Mouse (Mus musculus) right cerebral cortex, postnatal 4 days (tissue): ENCODE data around the gene Hsh2d.

ENCODE experiments used
- DNase-seq: peaks from one replicate; pipeline ENCODE4 v3.0.0-alpha.2; 2022

Hsh2d gene

DNA sequence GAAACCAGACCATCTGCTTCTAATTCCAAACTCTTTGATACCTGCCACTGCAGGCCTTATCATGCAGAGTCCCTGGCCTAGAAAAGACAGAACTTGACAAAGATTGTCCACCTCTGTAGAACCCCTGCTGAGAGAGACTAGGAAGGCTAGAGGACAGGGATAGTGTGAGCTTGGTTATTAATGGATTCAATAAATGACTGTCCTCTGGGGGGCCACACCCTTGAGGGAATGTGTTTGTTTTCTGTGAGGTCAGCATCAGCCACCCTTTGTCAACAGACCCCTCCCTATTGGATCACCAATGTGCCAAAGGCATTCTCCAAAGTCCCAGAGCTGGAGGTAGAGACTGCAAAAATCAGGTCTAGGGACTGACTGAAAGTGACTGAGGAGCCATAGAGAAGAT, 2.6 kb downstream of the Hsh2d start:
- no peak for DNase-seq

DNA sequence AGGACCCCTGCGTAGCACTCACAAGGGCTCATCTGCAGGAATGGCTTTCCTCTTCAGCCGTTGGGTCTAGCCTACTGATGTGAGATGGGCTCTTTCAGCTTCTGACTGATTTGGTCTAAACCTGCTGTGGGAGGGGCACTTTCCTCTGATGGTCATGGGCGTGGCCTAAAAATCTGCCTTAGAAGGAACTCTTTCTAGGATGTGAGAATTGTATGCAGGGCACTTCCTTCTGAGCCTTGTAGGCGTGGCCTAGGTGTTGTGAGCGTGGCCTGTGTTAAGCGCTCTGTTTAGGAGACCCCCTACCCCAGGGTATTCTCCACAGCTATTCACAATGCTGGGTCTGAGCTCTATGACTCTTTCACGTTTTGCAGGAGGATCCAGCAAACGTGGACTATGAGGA, 8.6 kb downstream of the Hsh2d start:
- DNase-seq = no peak

DNA sequence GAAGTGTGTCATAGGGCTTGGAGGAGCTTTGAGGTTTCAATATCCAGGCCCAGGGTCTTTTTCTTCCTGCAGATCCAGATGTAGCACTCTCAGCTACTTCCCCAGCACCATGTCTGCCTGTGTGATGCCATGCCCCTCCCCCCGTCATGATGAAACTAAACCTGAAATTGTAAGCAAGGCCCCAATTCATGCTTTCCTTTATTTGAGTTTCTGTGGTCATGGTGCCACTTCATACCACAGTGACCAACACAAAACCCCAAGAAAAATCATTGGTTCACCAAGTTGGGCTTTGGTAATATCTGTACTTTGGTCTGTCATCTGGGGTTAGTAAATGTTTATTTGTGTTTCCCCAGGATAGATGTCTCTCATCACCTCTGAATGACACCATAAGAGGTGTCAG, 19.1 kb downstream of the Hsh2d start:
- DNase-seq = no peak

- DNase-seq = no peak
These were observed 20.8 kb downstream of the Hsh2d start for GRCm38 (mm10) chr8:72210222-72210621.

DNA sequence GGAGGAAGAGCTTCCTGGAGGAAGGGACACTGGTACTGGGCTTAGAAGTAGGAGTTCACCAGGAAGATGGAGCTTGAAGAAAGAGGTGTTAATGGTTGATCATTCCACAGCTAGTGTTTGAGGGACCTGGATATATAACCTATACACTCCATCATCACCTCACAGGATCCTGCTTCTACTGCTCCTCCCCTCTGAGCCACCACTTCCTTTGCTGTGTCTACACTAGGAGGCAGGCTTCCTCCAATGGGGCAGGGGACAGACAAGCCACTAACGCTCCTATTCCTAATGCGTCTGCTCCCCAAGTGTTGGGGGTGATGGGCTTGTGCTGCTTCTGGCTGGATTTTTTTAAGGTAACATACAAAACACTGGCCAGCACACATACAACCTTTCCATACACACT, 21.3 kb downstream of the Hsh2d start:
- DNase-seq = no peak

DNA sequence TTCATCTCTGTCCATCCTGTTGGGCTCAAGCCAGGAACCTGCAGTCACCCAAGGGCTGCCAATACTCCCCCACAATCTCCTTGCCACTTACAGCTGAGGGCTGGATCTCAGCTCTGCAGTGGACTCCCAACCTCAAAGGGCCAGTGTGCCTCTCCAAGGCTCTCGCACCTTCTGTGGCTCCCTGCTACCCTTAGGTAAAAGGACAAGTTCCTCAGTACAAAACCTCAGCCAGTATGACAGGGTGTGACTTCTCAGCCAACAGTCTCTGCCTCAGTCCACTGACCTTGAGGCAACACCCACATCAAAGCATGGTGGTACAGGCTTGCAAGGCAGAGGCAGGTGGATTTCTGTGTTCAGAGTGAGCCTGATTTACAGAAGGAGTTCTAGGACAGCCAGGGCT, 22.4 kb downstream of the Hsh2d start:
- no peak for DNase-seq

DNA sequence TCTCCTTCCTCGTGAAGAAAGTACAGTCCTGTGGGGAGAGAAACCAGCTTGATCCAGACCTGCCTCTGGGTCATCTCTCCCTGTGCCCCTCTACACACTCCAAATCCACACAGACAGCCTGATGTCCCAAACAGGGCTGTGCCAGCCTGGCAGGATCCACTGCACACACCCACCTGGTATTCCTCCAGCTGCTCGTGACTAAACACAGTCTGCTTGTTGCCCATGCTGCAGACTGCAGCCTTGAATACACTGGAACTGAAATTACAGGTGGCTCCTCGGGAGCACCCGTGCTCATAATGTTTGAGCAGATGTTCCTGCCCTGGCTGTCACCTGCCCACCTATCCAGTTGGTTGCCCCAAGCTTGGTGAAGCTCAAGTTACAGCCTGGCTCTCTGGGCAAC, 23.3 kb downstream of the Hsh2d start, which contains the start of gene Cib3:
Gene Cib3 (minus strand): TSS at position 87 of the 400 bp plus-strand sequence.
- no peak for DNase-seq

DNA sequence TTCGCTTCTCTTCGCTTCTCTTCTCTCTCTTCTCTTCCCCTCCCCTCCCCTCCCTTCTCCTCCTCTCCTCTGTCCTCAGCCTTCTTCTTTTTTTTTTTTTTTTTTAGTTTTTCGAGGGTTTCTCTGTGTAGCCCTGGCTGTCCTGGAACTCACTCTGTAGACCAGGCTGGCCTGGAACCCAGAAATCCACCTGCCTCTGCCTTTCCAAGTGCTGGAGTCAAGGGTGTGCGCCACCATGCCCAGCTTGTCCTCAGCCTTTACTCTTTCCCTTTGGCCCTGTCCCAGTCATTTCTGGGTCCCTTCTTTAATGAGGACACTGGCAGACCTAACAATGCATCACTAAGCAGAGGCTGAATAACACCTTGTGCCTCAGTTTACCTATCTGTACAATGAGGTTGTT, 24.1 kb downstream of the Hsh2d start, which contains the start of gene Gm11034:
Gene Gm11034 (minus strand): TSS at position 101 of the 400 bp plus-strand sequence.
- DNase-seq = no peak

DNA sequence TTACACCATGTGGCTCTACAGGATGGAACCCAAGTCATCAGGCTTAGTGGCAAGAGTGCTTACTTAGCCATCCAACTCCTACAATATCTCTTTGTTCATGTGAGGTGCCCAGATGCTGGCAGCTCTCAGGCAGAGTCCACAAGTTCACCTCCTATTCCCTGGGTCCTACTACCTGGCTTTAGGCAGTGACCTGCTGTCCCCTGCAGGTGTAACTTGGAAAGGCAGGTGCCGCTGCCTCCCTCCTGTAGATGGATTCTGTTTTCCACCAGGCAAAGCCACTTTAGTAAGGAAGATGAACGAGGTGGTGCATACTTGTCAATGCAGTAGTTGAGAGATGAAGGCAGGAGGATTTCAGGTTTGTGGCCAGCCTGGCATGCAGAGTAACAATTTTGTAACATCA, 25.6 kb downstream of the Hsh2d start:
- no peak for DNase-seq

- no peak for DNase-seq
These were observed 26.4 kb downstream of the Hsh2d start for GRCm38 (mm10) chr8:72215871-72216270.

DNA sequence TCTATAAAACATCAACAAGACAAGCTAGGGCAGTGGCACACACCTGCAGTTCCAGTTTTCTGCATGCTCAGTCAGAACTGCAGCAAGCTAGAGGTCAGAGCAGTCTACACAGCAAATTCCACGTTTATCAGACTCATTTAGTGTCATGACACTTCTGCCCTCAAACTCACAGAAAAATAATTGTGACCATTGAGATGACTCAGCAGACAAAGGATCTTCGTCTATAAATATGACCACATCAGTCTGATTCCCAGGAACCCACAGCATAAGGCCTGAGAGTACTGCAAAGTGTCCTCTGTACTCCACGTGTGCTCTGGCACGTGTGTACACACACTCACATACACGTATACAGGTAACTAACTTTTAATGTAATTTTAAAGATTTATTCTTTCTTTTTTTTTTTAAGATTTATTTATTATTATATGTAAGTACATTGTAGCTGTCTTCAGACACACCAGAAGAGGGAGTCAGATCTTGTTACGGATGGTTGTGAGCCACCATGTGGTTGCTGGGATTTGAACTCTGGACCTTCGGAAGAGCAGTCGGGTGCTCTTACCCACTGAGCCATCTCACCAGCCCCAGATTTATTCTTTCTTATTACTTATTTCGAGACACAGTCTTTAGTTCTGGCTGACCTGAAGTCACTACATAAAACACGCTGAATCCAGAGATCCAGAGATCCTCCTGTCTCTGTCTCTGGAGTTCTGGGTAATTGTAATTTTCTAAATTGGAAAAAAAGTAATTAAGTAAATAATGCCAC, 29.5 kb downstream of the Hsh2d start:
- no peak for DNase-seq

DNA sequence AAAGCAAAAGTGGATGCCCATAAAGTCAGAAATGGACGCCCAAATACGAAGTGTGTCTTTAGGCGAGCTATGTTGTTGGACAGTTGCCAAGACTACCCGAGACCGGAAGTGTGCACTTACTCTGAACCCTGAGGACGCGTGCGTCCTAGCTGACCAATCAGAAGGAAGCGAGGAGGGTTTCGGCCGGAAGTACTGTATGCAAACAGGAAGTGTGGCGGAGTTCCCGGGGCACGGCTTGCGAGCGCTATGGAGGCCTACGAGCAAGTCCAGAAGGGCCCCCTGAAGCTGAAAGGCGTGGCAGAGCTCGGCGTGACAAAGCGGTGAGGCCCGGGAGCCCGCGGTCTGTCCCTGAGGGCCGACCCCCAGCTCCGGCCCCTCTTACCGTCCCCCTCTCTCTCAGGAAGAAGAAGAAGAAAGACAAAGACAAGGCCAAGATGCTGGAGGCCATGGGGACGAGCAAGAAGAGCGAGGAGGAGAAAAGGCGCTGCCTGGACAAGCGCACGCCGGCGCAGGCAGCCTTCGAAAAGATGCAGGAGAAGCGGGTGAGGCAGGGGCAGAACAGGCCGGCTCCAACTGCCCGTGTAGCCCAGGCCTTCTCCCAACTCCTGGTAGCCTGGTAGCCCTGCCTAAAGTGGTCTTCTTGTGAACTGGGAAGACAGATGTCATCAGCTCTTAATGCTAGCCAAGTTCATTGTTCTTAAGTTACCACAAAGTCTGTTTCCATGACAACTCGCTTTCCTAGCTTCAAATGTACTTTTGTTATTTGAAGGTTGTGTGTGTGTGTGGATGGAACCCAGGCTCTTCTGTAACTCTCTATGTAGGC, 30.3 kb downstream of the Hsh2d start, which contains the start of gene Fam32a:
Gene Fam32a (plus strand): TSS at position 190 of the 823 bp plus-strand sequence.
- DNase-seq = peak; percentile 78

DNA sequence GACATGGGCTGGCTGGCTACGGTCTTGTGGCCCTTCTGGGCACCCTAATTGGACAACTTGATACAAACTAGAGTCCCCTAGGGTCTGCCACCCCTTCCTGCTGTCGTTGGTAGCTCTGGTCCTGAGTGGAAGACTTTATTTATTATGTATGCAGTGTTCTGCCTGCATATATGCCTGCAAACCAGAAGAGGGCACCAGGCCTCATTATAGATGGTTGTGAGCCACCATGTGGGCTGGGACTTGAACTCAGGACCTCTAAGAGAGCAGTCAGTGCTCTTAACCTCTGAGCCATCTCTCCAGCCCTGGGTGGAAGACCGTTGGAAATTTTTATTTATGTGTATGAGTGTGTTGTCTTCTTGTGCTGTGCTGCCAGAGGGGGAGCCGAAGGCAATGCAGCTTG, 31.3 kb downstream of the Hsh2d start:
- DNase-seq = no peak

GRCm38 (mm10) chr8:72222656-72223055, 33.2 kb downstream of the Hsh2d start:
- no peak for DNase-seq

- peak; percentile 96 for DNase-seq
These were observed 50.3 kb downstream of the Hsh2d start, which contains the start of gene Ap1m1 for GRCm38 (mm10) chr8:72239499-72240402. TSS of gene Ap1m1 (plus strand) at chr8:72240018.

GRCm38 (mm10) chr8:72240403-72240763, 50.9 kb downstream of the Hsh2d start:
- DNase-seq = no peak

DNA sequence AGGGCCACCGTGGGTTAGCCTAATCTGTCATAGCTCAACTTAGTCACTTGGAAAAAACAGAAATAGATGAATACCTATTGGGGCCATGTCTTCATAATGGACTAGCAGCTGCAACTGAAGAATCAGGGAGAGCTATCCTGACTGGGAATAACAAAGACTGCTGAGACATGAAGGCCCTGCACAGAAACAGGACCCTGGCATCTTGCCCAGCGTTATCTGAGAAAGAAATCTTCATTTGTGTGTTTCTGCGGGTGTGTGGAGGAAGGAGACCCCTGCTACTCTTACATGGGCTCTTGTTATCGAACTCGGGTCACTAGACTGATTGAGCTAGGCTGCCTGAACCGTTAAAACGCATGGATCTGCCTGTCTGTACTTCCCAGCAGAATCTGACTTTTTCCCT, 51.5 kb downstream of the Hsh2d start:
- peak; percentile 49 for DNase-seq

GRCm38 (mm10) chr8:72242226-72242625, 52.8 kb downstream of the Hsh2d start:
- DNase-seq = no peak

- DNase-seq = no peak
These were observed 55.2 kb downstream of the Hsh2d start for GRCm38 (mm10) chr8:72244610-72245009.
